Mouse (Mus musculus): ENCODE measurements around the gene Gm48552. TPM values are rescaled to one million over a fixed set of nuclear protein-coding genes. Genes with fewer than 3 reads are reported as not detected.

Gene Gm48552
- total and polyA plus RNA-seq, 3 experiments = 0.88 to 1.2 TPM; not detected in 1

DNA sequence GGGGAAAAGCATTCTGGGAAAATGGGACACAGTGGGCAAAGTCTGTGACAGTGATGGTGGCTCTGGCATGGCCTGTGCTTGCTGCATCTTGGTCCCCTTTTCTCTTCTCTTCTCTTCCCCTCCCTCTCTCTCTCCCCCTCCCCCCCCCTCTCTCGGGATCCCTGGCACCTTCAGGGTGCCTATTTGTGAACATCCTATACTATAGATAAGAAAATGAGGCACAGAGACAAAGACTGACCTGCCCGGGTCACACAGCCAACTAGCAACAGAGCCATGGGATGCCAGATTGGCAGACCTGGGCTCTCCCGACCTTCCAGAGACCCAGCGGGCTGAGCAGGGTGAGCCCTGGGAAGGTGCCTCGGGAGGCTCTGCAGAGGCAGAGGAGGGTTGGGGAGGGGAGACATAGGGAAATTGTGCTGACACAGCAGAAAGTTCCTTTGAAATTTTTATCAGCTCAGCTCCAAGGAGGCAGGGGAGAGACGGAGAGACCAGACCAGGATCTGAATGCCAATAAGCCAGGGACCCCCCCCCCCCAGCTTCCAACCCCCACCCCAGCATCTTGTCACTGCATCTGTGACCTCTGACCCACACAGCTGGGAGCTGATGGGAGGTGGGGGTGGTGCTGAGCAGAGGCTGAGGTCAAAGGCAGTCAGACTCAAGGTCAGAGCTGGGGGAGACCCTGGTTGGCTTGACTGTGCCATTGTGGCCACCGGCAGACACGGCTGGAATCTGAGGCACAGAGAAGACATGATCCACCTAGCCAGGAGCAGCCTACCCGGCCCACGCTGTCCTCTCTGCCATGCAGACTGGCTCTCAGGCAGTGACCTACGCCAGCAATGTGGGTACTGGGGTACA lies 29.6 kb downstream of the Gm48552 start:
- no peak for TF ChIP-seq POLR2A (IDR thresholded peaks at IDR 0.05; ENCODE audit: insufficient read depth, low read depth, low read length)
- TF ChIP-seq CTCF (IDR thresholded peaks at IDR 0.05) = no peak
- no peak for TF ChIP-seq EP300 (IDR thresholded peaks at IDR 0.05; ENCODE audit: insufficient read depth, low read depth, low read length)
- Histone ChIP-seq H3K4me3 (no peak overlapping the region), H3K79me2 (replicated peaks; ENCODE audit: control insufficient read depth, insufficient read depth, low read length) (peaks cover 12% of the 10 kb centered on the region), H3K9ac (ENCODE audit: low read depth, low read length) (peak overlapping the region; percentile 5), H3K4me1 (ENCODE audit: control insufficient read depth, insufficient read depth, low read length) (peaks cover 57% of the 10 kb centered on the region), H3K36me3 (ENCODE audit: control insufficient read depth, insufficient read depth, low read length) (peaks cover 11% of the 10 kb centered on the region), H3K27me3 (ENCODE audit: control insufficient read depth, insufficient read depth, low read length) (no peaks in the 10 kb centered on the region), H3K27ac (peak overlapping the region; percentile 91)
- intact Hi-C loops (cut with DNase I) = no loop called here
- 53% methylated on average over 11 of the region's 11 CpGs for WGBS
- peak; percentile 5 to 22 for DNase-seq

DNA sequence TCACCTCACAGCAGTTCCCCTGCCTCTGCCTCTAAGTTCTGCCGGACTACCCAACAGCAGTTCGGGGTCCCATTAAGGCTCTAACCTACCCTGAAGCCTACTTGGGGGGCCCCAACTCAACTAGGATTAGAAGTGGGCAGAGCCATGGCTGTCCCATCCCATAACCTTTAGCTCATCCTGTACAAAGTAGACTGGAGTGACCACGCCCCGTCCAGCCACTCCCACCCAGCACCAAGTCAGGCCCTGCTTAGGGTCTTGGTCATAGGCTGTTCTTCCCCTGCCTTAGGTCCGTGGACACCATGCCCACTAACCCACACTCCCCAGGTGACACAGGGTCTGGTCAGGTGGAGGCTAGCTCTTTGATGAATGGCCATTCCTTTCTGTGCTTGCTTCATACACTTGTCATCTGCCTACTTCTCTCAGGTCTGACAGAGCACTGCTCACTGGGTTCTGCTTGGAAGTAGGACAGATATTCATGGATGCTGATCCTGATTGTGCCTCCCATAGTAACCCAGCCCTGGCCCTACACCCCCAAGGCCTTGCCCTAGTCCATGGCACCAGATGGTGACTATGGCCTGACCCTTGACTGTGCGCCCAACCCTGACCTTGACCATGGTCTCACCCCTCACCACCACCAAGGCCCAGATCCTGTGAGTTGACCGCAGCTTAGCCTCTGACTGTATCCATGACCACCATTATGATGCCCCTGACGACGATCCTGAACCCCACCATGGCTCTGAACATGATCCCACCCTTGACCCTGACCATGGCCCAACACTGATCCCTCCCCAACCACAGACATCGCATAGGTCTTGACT lies 30.5 kb downstream of the Gm48552 start:
- peaks cover 13% of the 10 kb centered on the region for H3K79me2 ChIP-seq (replicated peaks; ENCODE audit: control insufficient read depth, insufficient read depth, low read length)
- TF ChIP-seq EP300 (IDR thresholded peaks at IDR 0.05; ENCODE audit: insufficient read depth, low read depth, low read length) (no peak), CTCF (IDR thresholded peaks at IDR 0.05) (no peak), POLR2A (IDR thresholded peaks at IDR 0.05; ENCODE audit: insufficient read depth, low read depth, low read length) (no peak)
- no peaks in the 10 kb centered on the region for H3K27me3 ChIP-seq (ENCODE audit: control insufficient read depth, insufficient read depth, low read length)
- no peak overlapping the region for H3K4me3 ChIP-seq
- H3K9ac ChIP-seq (ENCODE audit: low read depth, low read length) = peak overlapping the region; percentile 5
- H3K27ac ChIP-seq = peak overlapping the region; percentile 91
- DNase-seq = peak; percentile 6 to 29
- intact Hi-C loops (cut with DNase I) = no loop called here
- WGBS = 86% methylated on average over 10 of the region's 10 CpGs
- peaks cover 7% of the 10 kb centered on the region; the same call in 1 of the 2 replicates for H3K36me3 ChIP-seq (ENCODE audit: control insufficient read depth, insufficient read depth, low read length)
- H3K4me1 ChIP-seq (ENCODE audit: control insufficient read depth, insufficient read depth, low read length) = peaks cover 59% of the 10 kb centered on the region

- H3K4me1 ChIP-seq (ENCODE audit: control insufficient read depth, insufficient read depth, low read length) = peaks cover 53% of the 10 kb centered on the region
- no peak overlapping the region for H3K4me3 ChIP-seq
- 89% methylated on average over 40 of the region's 40 CpGs for WGBS
These were observed 31.5 kb downstream of the Gm48552 start for GRCm38 (mm10) chr10:81420191-81420767.

DNA sequence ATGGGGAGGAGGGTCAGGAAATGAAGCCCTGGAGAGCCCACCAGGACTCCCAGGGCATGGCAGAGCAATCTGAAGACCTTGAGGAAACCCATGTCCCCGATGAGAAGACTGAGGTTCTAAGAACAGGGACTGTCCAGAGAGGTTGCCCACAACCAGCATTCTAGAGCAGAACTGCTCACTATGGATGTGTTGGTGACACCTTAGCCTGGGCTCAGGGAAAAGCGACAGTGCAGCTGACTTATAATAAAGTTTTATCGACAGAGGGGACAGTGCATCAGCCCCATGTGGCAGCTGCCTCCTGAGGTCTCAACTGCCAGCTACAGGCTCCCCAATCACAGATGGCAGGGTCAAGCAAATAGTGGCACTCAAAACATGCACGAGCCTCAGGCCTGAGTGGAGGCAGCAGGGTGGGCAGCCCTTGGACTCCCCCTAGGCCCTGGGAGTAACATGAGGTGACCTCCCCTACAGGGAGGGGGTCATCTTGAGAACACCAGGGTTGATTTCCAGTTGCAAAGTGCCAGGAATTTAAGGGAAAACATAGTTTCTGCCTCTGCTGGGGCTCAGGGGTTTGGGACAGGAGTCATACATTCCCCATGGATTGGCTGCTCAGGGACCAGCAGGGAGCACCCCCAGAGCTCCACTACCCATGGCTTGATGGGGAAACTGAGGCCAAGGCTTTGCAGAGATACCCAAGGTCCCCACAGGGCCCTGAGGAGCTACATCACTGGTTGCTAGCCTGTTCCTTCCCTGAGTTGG lies 32.4 kb downstream of the Gm48552 start:
- peak in 1 of 2 experiments; percentile 42 for DNase-seq
- TF ChIP-seq CTCF (IDR thresholded peaks at IDR 0.05) (no peak), EP300 (IDR thresholded peaks at IDR 0.05; ENCODE audit: insufficient read depth, low read depth, low read length) (no peak), POLR2A (IDR thresholded peaks at IDR 0.05; ENCODE audit: insufficient read depth, low read depth, low read length) (no peak)
- Histone ChIP-seq H3K27ac (peak overlapping the region; percentile 85), H3K4me1 (ENCODE audit: control insufficient read depth, insufficient read depth, low read length) (peaks cover 45% of the 10 kb centered on the region), H3K27me3 (ENCODE audit: control insufficient read depth, insufficient read depth, low read length) (no peaks in the 10 kb centered on the region), H3K79me2 (replicated peaks; ENCODE audit: control insufficient read depth, insufficient read depth, low read length) (peaks cover 15% of the 10 kb centered on the region), H3K9ac (ENCODE audit: low read depth, low read length) (peak overlapping the region; percentile 19; the same call in 1 of the 2 replicates), H3K36me3 (ENCODE audit: control insufficient read depth, insufficient read depth, low read length) (no peaks in the 10 kb centered on the region), H3K4me3 (no peak overlapping the region)
- 60% methylated on average over 4 of the region's 4 CpGs for WGBS
- intact Hi-C loops (cut with DNase I) = no loop called here

More at GRCm38 (mm10) chr10:81420191-81420767, 31.5 kb downstream of the Gm48552 start:
- peak; percentile 12 to 31 for DNase-seq
- intact Hi-C loops (cut with DNase I) = no loop called here
- Histone ChIP-seq H3K27ac (no peak overlapping the region; the same call in 1 of the 2 replicates), H3K36me3 (ENCODE audit: control insufficient read depth, insufficient read depth, low read length) (0 out of 2 replicates have a peak, but pooled peaks cover 2% of the 10 kb centered on the region), H3K79me2 (replicated peaks; ENCODE audit: control insufficient read depth, insufficient read depth, low read length) (peaks cover 15% of the 10 kb centered on the region), H3K9ac (ENCODE audit: low read depth, low read length) (no peak overlapping the region), H3K27me3 (ENCODE audit: control insufficient read depth, insufficient read depth, low read length) (no peaks in the 10 kb centered on the region)
- TF ChIP-seq CTCF (IDR thresholded peaks at IDR 0.05) (no peak), POLR2A (IDR thresholded peaks at IDR 0.05; ENCODE audit: insufficient read depth, low read depth, low read length) (no peak), EP300 (IDR thresholded peaks at IDR 0.05; ENCODE audit: insufficient read depth, low read depth, low read length) (no peak)

DNA sequence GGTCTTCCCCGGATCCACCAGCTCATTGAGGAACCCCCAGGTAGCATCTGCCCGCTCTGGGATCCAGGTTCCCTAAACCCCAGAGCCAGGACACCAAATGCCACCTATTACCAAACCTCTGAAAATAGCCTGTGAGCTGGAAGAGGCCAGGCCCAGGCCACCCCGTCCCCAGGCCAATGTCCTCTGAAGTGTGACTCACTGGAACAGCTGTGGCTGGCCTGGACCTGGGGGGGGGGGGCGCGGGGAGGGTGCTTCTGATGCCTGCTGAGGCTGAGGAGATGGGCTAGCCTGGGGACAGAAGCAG lies 32.9 kb downstream of the Gm48552 start:
- WGBS = 57% methylated on average over 5 of the region's 5 CpGs
- peak in 1 of 2 experiments; percentile 66 for DNase-seq

More for the DNA sequence above, 32.9 kb downstream of the Gm48552 start:
- intact Hi-C loops (cut with DNase I) = no loop called here
- no peak overlapping the region for H3K4me3 ChIP-seq
- peaks cover 15% of the 10 kb centered on the region for H3K79me2 ChIP-seq (replicated peaks; ENCODE audit: control insufficient read depth, insufficient read depth, low read length)
- no peaks in the 10 kb centered on the region for H3K27me3 ChIP-seq (ENCODE audit: control insufficient read depth, insufficient read depth, low read length)
- H3K27ac ChIP-seq = peak overlapping the region; percentile 85
- H3K36me3 ChIP-seq (ENCODE audit: control insufficient read depth, insufficient read depth, low read length) = no peaks in the 10 kb centered on the region
- peaks cover 42% of the 10 kb centered on the region for H3K4me1 ChIP-seq (ENCODE audit: control insufficient read depth, insufficient read depth, low read length)
- peak overlapping the region; percentile 22 for H3K9ac ChIP-seq (ENCODE audit: low read depth, low read length)
- TF ChIP-seq POLR2A (IDR thresholded peaks at IDR 0.05; ENCODE audit: insufficient read depth, low read depth, low read length) (no peak), CTCF (IDR thresholded peaks at IDR 0.05) (no peak), EP300 (IDR thresholded peaks at IDR 0.05; ENCODE audit: insufficient read depth, low read depth, low read length) (0 out of 2 replicates have a peak, but pooled peaks have one; percentile 10)

All from heart, adult 2 months (tissue).